Mouse (Mus musculus) retina, embryonic 14.5 days (tissue): ENCODE results near the gene Ankrd55.
"Not testable (repeated sequence)": the region's sequence is repeated elsewhere in the genome, so short reads cannot be mapped to it uniquely, and the experiment has no call there.

Experiments used
- DNase-seq: peaks from one replicate; pipeline ENCODE4 v3.0.0-alpha.2; 2015; ENCODE audit warnings: low spot score

Ankrd55 gene

GRCm38 (mm10) chr13:112413611-112414010, 125.4 kb downstream of the Ankrd55 start:
- no peak for DNase-seq

- no peak for DNase-seq
Measured at GRCm38 (mm10) chr13:112415896-112416295, 127.6 kb downstream of the Ankrd55 start.

- no peak for DNase-seq
Measured at GRCm38 (mm10) chr13:112416410-112417162, 128.3 kb downstream of the Ankrd55 start.

GRCm38 (mm10) chr13:112417163-112417523, 128.9 kb downstream of the Ankrd55 start:
- DNase-seq: peak; percentile 6

DNA sequence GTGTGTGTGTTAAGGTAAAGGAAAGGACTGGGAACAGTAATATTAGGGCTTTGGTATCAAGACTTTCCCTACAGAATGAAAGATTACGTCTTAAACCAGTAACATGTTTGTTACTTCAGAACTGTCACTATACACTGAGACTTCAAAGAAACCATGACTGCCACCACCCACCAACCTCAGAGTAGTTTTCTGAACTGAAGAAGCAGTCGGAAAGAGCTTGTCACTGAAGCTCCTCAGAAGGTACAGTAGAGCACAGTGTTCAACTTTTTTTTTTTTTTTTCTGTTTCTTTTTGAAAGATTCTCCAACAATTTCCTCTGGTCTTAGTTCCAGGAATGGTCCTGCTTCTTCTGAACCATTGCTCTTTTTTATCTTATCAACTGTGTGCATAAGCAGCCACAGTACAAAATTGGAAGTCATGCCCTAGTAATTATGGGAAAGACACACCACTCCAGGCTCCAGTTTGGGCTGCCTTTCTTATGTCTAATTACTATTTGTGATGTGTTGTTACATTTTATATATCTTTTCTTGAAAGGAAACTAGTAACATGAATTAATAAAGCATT, 129.7 kb downstream of the Ankrd55 start:
- DNase-seq: no peak

GRCm38 (mm10) chr13:112418595-112418994, 130.3 kb downstream of the Ankrd55 start:
- DNase-seq: no peak

GRCm38 (mm10) chr13:112424212-112424611, 136.0 kb downstream of the Ankrd55 start:
- no peak for DNase-seq

GRCm38 (mm10) chr13:112424635-112425034, 136.4 kb downstream of the Ankrd55 start:
- no peak for DNase-seq

GRCm38 (mm10) chr13:112425181-112425654, 137.0 kb downstream of the Ankrd55 start:
- no peak for DNase-seq

DNA sequence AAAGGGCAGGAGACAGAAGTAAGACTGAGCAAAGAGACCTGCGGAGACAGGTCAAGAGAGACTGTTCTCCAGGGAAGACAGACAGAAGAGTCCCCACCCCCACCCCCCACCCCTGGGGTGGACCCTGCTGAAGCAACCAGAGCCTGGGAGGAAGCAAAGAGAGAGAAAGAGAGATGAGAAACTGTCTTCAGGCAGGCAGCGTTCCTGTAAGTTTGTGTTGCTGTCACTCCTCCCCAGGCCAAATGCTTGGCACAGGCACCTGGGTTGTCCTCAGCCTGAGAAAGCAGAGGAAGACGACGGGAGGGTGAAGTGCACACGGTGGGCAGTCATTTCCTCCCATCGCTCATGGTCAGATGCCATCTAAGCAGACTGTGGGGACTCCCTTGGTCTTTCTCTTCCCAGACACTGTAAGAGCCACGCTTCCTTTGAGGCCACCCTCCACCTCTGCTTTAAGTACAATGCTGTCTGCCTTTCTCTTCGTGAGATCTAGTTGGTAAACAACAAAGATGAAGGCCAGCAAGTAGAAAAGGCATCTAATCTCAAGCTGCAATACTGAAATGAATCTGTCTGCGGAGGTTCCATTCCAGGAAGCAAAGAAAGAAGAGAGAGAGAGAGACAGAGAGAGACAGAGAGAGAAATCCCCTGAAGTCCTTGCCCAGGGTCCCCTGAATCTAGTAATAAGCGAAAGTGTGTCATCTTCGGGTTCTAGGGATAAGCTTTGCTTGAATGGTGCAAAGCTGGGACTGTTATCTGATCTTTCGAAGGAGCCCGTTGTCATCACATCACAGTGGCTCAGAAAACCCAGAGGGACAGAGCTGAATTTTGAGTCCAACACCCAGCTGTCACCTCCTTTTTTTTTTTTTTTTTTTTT, 138.2 kb downstream of the Ankrd55 start:
- no peak for DNase-seq

DNA sequence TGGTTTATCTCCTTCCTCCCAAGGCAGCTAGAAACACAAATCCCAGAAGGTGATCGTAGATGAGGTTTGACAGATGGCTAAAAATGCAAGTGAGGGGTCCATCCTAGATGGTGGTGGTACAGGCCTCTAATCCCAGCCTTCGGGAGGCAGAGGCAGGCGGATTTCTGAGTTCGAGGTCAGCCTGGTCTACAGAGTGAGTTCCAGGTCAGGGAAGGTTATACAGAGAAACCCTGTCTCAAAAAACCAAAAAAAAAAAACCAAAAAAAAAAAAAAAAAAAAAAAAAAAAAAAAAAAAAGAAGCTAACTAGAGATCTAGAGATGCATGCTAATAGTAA, 138.9 kb downstream of the Ankrd55 start:
- DNase-seq: not testable (repeated sequence)

DNA sequence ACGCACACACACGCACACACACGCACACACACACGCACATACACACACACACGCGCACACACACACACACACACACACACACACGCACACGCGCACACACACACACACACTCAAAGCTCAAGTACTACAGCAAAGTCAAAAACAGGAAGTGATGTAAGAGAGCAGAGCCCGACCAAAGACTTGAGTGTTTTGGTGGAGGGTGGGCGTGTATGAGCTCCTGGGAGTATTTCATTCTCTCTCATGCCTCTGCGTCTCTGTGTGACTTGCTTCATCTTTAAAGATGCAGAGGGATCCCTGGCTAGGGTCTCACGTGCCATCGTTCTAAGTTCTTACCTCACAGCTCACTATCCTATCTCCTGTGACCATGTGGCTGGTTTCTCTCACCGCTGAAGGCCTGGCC, 139.3 kb downstream of the Ankrd55 start:
- no peak for DNase-seq

GRCm38 (mm10) chr13:112433271-112433670, 145.0 kb downstream of the Ankrd55 start:
- no peak for DNase-seq
